Mouse (Mus musculus): ENCODE data around the gene Nrxn1. TPM values are rescaled to one million over a fixed set of nuclear protein-coding genes. Genes with fewer than 3 reads are reported as not detected.

The Nrxn1 gene
- polyA plus RNA-seq, 2 experiments = 6.3 to 12.2 TPM

- no peaks in the 10 kb centered on the region for H3K36me3 ChIP-seq (ENCODE audit: control insufficient read depth, insufficient read depth, low read length)
- TF ChIP-seq POLR2A (IDR thresholded peaks at IDR 0.05; ENCODE audit: borderline replicate concordance, extremely low read depth, insufficient read depth, insufficient read length) = no peak
- no peak overlapping the region for H3K27ac ChIP-seq (replicated peaks; ENCODE audit: low read depth, low read length)
- H3K4me2 ChIP-seq (replicated peaks; ENCODE audit: low read depth, low read length, severe bottlenecking) = no peak overlapping the region
- no peak for ATAC-seq (ENCODE audit: low FRiP score, low read depth)
- no peaks in the 10 kb centered on the region for H3K4me1 ChIP-seq (ENCODE audit: control insufficient read depth, insufficient read depth, low read length)
- WGBS = 21% methylated on average over 3 of the region's 3 CpGs
- DNase-seq (ENCODE audit: low spot score) = no peak
- H3K4me3 ChIP-seq (replicated peaks; ENCODE audit: low read length) = no peak overlapping the region
- H3K27me3 ChIP-seq (ENCODE audit: control insufficient read depth, insufficient read depth, low read length) = no peaks in the 10 kb centered on the region
- no peak overlapping the region for H3K9ac ChIP-seq (ENCODE audit: low read depth, low read length, severe bottlenecking)
- H3K9me3 ChIP-seq (ENCODE audit: control insufficient read depth, low read length) = no peaks in the 10 kb centered on the region
Observed at GRCm38 (mm10) chr17:90727124-90727523, 365.7 kb downstream of the Nrxn1 start.

- ATAC-seq (ENCODE audit: low FRiP score, low read depth) (no peak), DNase-seq (ENCODE audit: low spot score) (no peak)
- H3K9me3 ChIP-seq (ENCODE audit: control insufficient read depth, low read length) = no peaks in the 10 kb centered on the region
- no peak for TF ChIP-seq POLR2A (IDR thresholded peaks at IDR 0.05; ENCODE audit: borderline replicate concordance, extremely low read depth, insufficient read depth, insufficient read length)
- H3K36me3 ChIP-seq (ENCODE audit: control insufficient read depth, insufficient read depth, low read length) = no peaks in the 10 kb centered on the region
- H3K4me1 ChIP-seq (ENCODE audit: control insufficient read depth, insufficient read depth, low read length) = no peaks in the 10 kb centered on the region
- no peak overlapping the region for H3K4me2 ChIP-seq (replicated peaks; ENCODE audit: low read depth, low read length, severe bottlenecking)
- 74% methylated on average over 4 of the region's 4 CpGs for WGBS
- H3K9ac ChIP-seq (ENCODE audit: low read depth, low read length, severe bottlenecking) = no peak overlapping the region
- H3K4me3 ChIP-seq (replicated peaks; ENCODE audit: low read length) = no peak overlapping the region
- H3K27me3 ChIP-seq (ENCODE audit: control insufficient read depth, insufficient read depth, low read length) = no peaks in the 10 kb centered on the region
- no peak overlapping the region for H3K27ac ChIP-seq (replicated peaks; ENCODE audit: low read depth, low read length)
Observed at GRCm38 (mm10) chr17:90704773-90705172, 388.1 kb downstream of the Nrxn1 start.

DNA sequence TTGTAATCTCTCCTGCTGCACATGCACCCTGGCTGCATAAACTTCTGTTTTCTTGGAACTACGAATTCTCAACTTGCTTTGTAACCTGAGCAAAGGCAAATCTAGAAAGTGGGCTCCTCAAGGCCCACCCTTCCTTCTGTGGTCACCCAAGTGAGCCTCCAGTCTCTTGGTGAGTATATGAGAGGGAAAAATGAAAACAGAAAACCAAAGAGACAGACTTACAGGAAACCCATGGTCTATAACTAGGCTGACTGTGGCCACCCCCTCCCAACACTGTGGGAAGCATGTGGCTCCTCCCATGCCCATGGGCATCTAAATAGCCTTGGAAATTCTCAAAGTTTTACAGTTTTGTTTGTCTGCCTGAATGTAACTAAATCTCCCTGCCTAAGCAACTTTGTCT is 390.2 kb downstream of the Nrxn1 start:
- no peaks in the 10 kb centered on the region for H3K9me3 ChIP-seq (ENCODE audit: control insufficient read depth, low read length)
- DNase-seq (ENCODE audit: low spot score) (no peak), ATAC-seq (ENCODE audit: low FRiP score, low read depth) (no peak)
- no peaks in the 10 kb centered on the region for H3K27me3 ChIP-seq (ENCODE audit: control insufficient read depth, insufficient read depth, low read length)
- H3K9ac ChIP-seq (ENCODE audit: low read depth, low read length, severe bottlenecking) = no peak overlapping the region
- no peak for TF ChIP-seq POLR2A (IDR thresholded peaks at IDR 0.05; ENCODE audit: borderline replicate concordance, extremely low read depth, insufficient read depth, insufficient read length)
- no peak overlapping the region for H3K27ac ChIP-seq (replicated peaks; ENCODE audit: low read depth, low read length)
- H3K4me1 ChIP-seq (ENCODE audit: control insufficient read depth, insufficient read depth, low read length) = no peaks in the 10 kb centered on the region
- H3K4me3 ChIP-seq (replicated peaks; ENCODE audit: low read length) = no peak overlapping the region
- no peak overlapping the region for H3K4me2 ChIP-seq (replicated peaks; ENCODE audit: low read depth, low read length, severe bottlenecking)
- H3K36me3 ChIP-seq (ENCODE audit: control insufficient read depth, insufficient read depth, low read length) = no peaks in the 10 kb centered on the region
- 69% methylated on average over 1 of the region's 1 CpGs for WGBS

DNA sequence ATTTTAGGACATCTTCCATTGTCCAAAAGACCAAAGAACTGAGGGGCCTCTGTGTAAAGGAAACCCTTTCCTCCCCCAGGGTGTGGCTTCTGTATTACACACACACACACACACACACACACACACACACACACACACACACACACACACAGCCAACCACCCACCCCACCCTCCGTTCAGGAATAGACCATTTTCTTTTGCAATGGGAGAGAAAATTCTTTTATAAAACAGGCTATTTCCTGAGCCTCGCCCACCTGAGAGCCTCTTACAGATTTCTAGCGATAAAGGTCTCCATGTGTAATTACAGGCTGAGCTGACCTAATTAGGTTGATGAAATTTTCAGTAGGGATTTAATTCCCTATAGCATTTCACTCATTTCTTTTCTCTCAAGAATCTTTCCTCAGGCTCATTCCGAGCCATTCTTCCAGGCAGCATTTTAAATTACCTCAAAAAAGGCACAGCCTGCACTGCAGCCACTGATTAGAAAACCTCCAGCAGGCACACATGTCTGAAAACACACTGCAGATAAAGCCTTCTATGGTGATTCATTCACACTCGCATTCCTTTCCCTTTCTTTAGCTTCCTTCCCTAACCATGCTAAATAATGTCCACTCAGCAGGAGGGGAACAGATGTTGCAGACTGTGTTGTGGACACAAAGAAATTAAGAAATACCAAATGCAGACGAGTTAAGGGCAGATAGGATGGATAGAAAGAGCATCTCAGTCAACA is 396.6 kb downstream of the Nrxn1 start:
- Histone ChIP-seq H3K4me1 (ENCODE audit: control insufficient read depth, insufficient read depth, low read length) (0 out of 2 replicates have a peak, but pooled peaks cover 5% of the 10 kb centered on the region), H3K4me2 (replicated peaks; ENCODE audit: low read depth, low read length, severe bottlenecking) (no peak overlapping the region), H3K27ac (replicated peaks; ENCODE audit: low read depth, low read length) (no peak overlapping the region), H3K27me3 (ENCODE audit: control insufficient read depth, insufficient read depth, low read length) (no peaks in the 10 kb centered on the region), H3K9ac (ENCODE audit: low read depth, low read length, severe bottlenecking) (no peak overlapping the region), H3K9me3 (ENCODE audit: control insufficient read depth, low read length) (no peaks in the 10 kb centered on the region), H3K4me3 (replicated peaks; ENCODE audit: low read length) (no peak overlapping the region), H3K36me3 (ENCODE audit: control insufficient read depth, insufficient read depth, low read length) (no peaks in the 10 kb centered on the region)
- 10% methylated on average over 6 of the region's 6 CpGs for WGBS
- DNase-seq (ENCODE audit: low spot score) (no peak), ATAC-seq (ENCODE audit: low FRiP score, low read depth) (peak; percentile 44; the same call in 1 of the 2 replicates)
- no peak for TF ChIP-seq POLR2A (IDR thresholded peaks at IDR 0.05; ENCODE audit: borderline replicate concordance, extremely low read depth, insufficient read depth, insufficient read length)

GRCm38 (mm10) chr17:90695086-90695584 is 397.7 kb downstream of the Nrxn1 start:
- ATAC-seq (ENCODE audit: low FRiP score, low read depth) (no peak), DNase-seq (ENCODE audit: low spot score) (no peak)
- Histone ChIP-seq H3K27me3 (ENCODE audit: control insufficient read depth, insufficient read depth, low read length) (no peaks in the 10 kb centered on the region), H3K27ac (replicated peaks; ENCODE audit: low read depth, low read length) (no peak overlapping the region), H3K4me2 (replicated peaks; ENCODE audit: low read depth, low read length, severe bottlenecking) (no peak overlapping the region), H3K4me1 (ENCODE audit: control insufficient read depth, insufficient read depth, low read length) (0 out of 2 replicates have a peak, but pooled peaks cover 5% of the 10 kb centered on the region), H3K9ac (ENCODE audit: low read depth, low read length, severe bottlenecking) (no peak overlapping the region), H3K9me3 (ENCODE audit: control insufficient read depth, low read length) (no peaks in the 10 kb centered on the region), H3K4me3 (replicated peaks; ENCODE audit: low read length) (no peak overlapping the region), H3K36me3 (ENCODE audit: control insufficient read depth, insufficient read depth, low read length) (no peaks in the 10 kb centered on the region)
- no peak for TF ChIP-seq POLR2A (IDR thresholded peaks at IDR 0.05; ENCODE audit: borderline replicate concordance, extremely low read depth, insufficient read depth, insufficient read length)
- 93% methylated on average over 5 of the region's 5 CpGs for WGBS
